In genomic region chr13:15446004-15446403, GRCm38 (mm10) we compare ENCODE assay signal across 20 mouse cellular contexts.
"Had no signal": no experiment of that assay in that cellular context is flagged by ENCODE, and none has a peak within 500 bp of the region (broad histone marks: within the 10 kb centered on the region; RNA-seq: fewer than 3 reads in every experiment).

No protein-coding gene starts in this region.

- ATAC-seq: intestine, postnatal 0 days; midbrain, embryonic 15.5 days had no signal

- H3K4me2 ChIP-seq: liver, embryonic 13.5 days; midbrain, embryonic 11.5 days; midbrain, embryonic 15.5 days; neural tube, embryonic 12.5 days; neural tube, embryonic 15.5 days had no signal

- DNase-seq: kidney, adult 8-10 months; kidney, postnatal 14 days; kidney, postnatal 4 days; layer of hippocampus, adult 9-11 months; liver, embryonic 13.5 days; lung, adult 2 months; lung, postnatal 14 days; lung, postnatal 4 days; right cerebral cortex, adult 18-20 months; right cerebral cortex, postnatal 14 days; right cerebral cortex, postnatal 4 days; thymus, adult 2 months; thymus, postnatal 25 days had no signal

- H3K9ac ChIP-seq: liver, embryonic 13.5 days; midbrain, embryonic 15.5 days; neural tube, embryonic 12.5 days; neural tube, embryonic 15.5 days had no signal

- H3K4me3 ChIP-seq: layer of hippocampus, adult 2 months; liver, embryonic 13.5 days; midbrain, embryonic 15.5 days; neural tube, embryonic 12.5 days; neural tube, embryonic 15.5 days had no signal

- H3K36me3 ChIP-seq: liver, embryonic 13.5 days; midbrain, embryonic 15.5 days; neural tube, embryonic 12.5 days; neural tube, embryonic 15.5 days had no signal

- H3K9me3 ChIP-seq: liver, embryonic 13.5 days; midbrain, embryonic 15.5 days; neural tube, embryonic 12.5 days; neural tube, embryonic 15.5 days had no signal

- H3K27ac ChIP-seq: layer of hippocampus, adult 2 months; liver, embryonic 13.5 days; midbrain, embryonic 15.5 days; neural tube, embryonic 12.5 days; neural tube, embryonic 15.5 days; stomach, postnatal 0 days had no signal

- H3K27me3 ChIP-seq: liver, embryonic 13.5 days; midbrain, embryonic 15.5 days; neural tube, embryonic 12.5 days; neural tube, embryonic 15.5 days had no signal

- H3K4me1 ChIP-seq: liver, embryonic 13.5 days; midbrain, embryonic 15.5 days; neural tube, embryonic 12.5 days; neural tube, embryonic 15.5 days had no signal
